Mouse (Mus musculus) thymus, postnatal 36 days (tissue): ENCODE results near the gene Sult1d1.
"Not testable (repeated sequence)": the region's sequence is repeated elsewhere in the genome, so short reads cannot be mapped to it uniquely, and the experiment has no call there.

ENCODE experiments used
- DNase-seq, 2 experiments: peaks; one replicate each; pipeline ENCODE4 v3.0.0; 2022; ENCODE audit warnings: mixed read lengths in 2 of 2

Gene Sult1d1

GRCm38 (mm10) chr5:87568845-87569244 is at the start of gene Sult1d1:
Gene Sult1d1, minus strand, starts transcription at chr5:87569027.
- DNase-seq: no peak

- DNase-seq: no peak
These were observed 46.2 kb upstream of the Sult1d1 start for GRCm38 (mm10) chr5:87615128-87615390.

- no peak for DNase-seq
These were observed 45.7 kb upstream of the Sult1d1 start for GRCm38 (mm10) chr5:87614364-87615127.

GRCm38 (mm10) chr5:87601018-87601417 is 32.2 kb upstream of the Sult1d1 start:
- no peak for DNase-seq

GRCm38 (mm10) chr5:87597891-87598290 is 29.1 kb upstream of the Sult1d1 start:
- DNase-seq: no peak

- no peak for DNase-seq
These were observed 22.7 kb upstream of the Sult1d1 start, which contains the start of gene Sult1e1 for GRCm38 (mm10) chr5:87591494-87591893. Gene Sult1e1, minus strand, starts transcription at chr5:87591594.

GRCm38 (mm10) chr5:87589916-87590315 is 21.1 kb upstream of the Sult1d1 start:
- no peak for DNase-seq

- DNase-seq: no peak
These were observed 11.6 kb upstream of the Sult1d1 start for GRCm38 (mm10) chr5:87580389-87580788.

GRCm38 (mm10) chr5:87574174-87574573 is 5.3 kb upstream of the Sult1d1 start:
- DNase-seq: no peak

- no peak for DNase-seq
These were observed 4.7 kb upstream of the Sult1d1 start for GRCm38 (mm10) chr5:87573490-87573889.

GRCm38 (mm10) chr5:87572781-87573180 is 4.0 kb upstream of the Sult1d1 start:
- no peak for DNase-seq

GRCm38 (mm10) chr5:87567306-87567705 is 1.5 kb downstream of the Sult1d1 start:
- no peak for DNase-seq

GRCm38 (mm10) chr5:87562966-87563365 is 5.9 kb downstream of the Sult1d1 start:
- no peak for DNase-seq

- DNase-seq: no peak
These were observed 6.3 kb downstream of the Sult1d1 start for GRCm38 (mm10) chr5:87562526-87562925.

- DNase-seq: no peak
These were observed 8.7 kb downstream of the Sult1d1 start for GRCm38 (mm10) chr5:87560145-87560544.

GRCm38 (mm10) chr5:87550935-87551334 is 17.9 kb downstream of the Sult1d1 start:
- DNase-seq: no peak

- DNase-seq: no peak
These were observed 30.7 kb downstream of the Sult1d1 start, which contains the start of gene Sult1b1 for GRCm38 (mm10) chr5:87538111-87538510. Gene Sult1b1, minus strand, starts transcription at chr5:87538195.

- DNase-seq: no peak
These were observed 32.7 kb downstream of the Sult1d1 start for GRCm38 (mm10) chr5:87535994-87536644.

- DNase-seq: no peak
These were observed 36.5 kb downstream of the Sult1d1 start for GRCm38 (mm10) chr5:87532288-87532687.

GRCm38 (mm10) chr5:87523561-87523960 is 45.3 kb downstream of the Sult1d1 start:
- not testable (repeated sequence) for DNase-seq

- DNase-seq: no peak
These were observed 62.9 kb downstream of the Sult1d1 start for GRCm38 (mm10) chr5:87505776-87506458.
